Comparison of ENCODE assay signal across 8 mouse cellular contexts in genomic region chr11:79253542-79254390, GRCm38 (mm10). TPM values are rescaled to one million over a fixed set of nuclear protein-coding genes. Genes with fewer than 3 reads are reported as not detected.
DNase-seq lines count a peak whose midpoint lies in the region; ATAC-seq and TF ChIP-seq lines count a peak whose summit lies in the region.

No protein-coding gene starts in this region.

- peak overlapping the region; percentile 99 for H3K4me3 ChIP-seq in C2C12 (ENCODE audit: insufficient read depth, poor library complexity, severe bottlenecking)
- H3K4me3 ChIP-seq in embryonic facial prominence, embryonic 13.5 days = peak overlapping the region; percentile 91
- H3K4me3 ChIP-seq in heart, embryonic 10.5 days = peak overlapping the region; percentile 97
- H3K4me3 ChIP-seq in kidney, embryonic 14.5 days (ENCODE audit: low read length) = peak overlapping the region; percentile 98
- peak overlapping the region; percentile 81 to 95 for H3K4me3 ChIP-seq in liver, embryonic 14.5 days (ENCODE audit: insufficient read depth in 1 of 2, low read depth in 2 of 2, low read length in 2 of 2)
- H3K4me3 ChIP-seq in myocyte = peak overlapping the region; percentile 96
- peak overlapping the region; percentile 81 for H3K4me3 ChIP-seq in thymus, adult 2 months (ENCODE audit: control insufficient read depth, insufficient read depth, low read length)

- H3K79me3 ChIP-seq in C2C12 (ENCODE audit: low read depth) = peaks cover 52% of the 10 kb centered on the region

- peaks cover 58% of the 10 kb centered on the region for H3K79me2 ChIP-seq in C2C12 (ENCODE audit: control insufficient read depth, insufficient read depth)
- H3K79me2 ChIP-seq in myocyte (ENCODE audit: control insufficient read depth, insufficient read depth) = peaks cover 55% of the 10 kb centered on the region

- TF ChIP-seq CTCF in C2C12 (IDR thresholded peaks at IDR 0.05; ENCODE audit: control insufficient read depth, insufficient read depth, insufficient read length) = no peak
- TF ChIP-seq CTCF in liver, embryonic 14.5 days (IDR thresholded peaks at IDR 0.05; ENCODE audit: low read depth) = no peak
- TF ChIP-seq CTCF in thymus, adult 2 months (IDR thresholded peaks at IDR 0.05; ENCODE audit: borderline replicate concordance, control insufficient read depth, extremely low read depth, insufficient read depth, low read length, poor library complexity) = no peak

- no peaks in the 10 kb centered on the region for H3K9me3 ChIP-seq in embryonic facial prominence, embryonic 13.5 days
- no peaks in the 10 kb centered on the region for H3K9me3 ChIP-seq in heart, embryonic 10.5 days
- no peaks in the 10 kb centered on the region for H3K9me3 ChIP-seq in kidney, embryonic 14.5 days (ENCODE audit: control insufficient read depth, low read length)
- no peaks in the 10 kb centered on the region for H3K9me3 ChIP-seq in liver, embryonic 14.5 days (ENCODE audit: control insufficient read depth, low read length)

- H3K27me3 ChIP-seq in C2C12 (ENCODE audit: control insufficient read depth, insufficient read depth, insufficient read length) = no peaks in the 10 kb centered on the region
- H3K27me3 ChIP-seq in embryonic facial prominence, embryonic 13.5 days = no peaks in the 10 kb centered on the region
- H3K27me3 ChIP-seq in heart, embryonic 10.5 days (ENCODE audit: insufficient read depth, poor library complexity, severe bottlenecking) = no peaks in the 10 kb centered on the region
- no peaks in the 10 kb centered on the region for H3K27me3 ChIP-seq in kidney, embryonic 14.5 days (ENCODE audit: control insufficient read depth, insufficient read depth, low read length)
- H3K27me3 ChIP-seq in liver, embryonic 14.5 days (ENCODE audit: control insufficient read depth, insufficient read depth, low read length) = no peaks in the 10 kb centered on the region
- no peaks in the 10 kb centered on the region for H3K27me3 ChIP-seq in myocyte (ENCODE audit: control insufficient read depth, insufficient read depth, insufficient read length)
- H3K27me3 ChIP-seq in thymus, adult 2 months (ENCODE audit: control insufficient read depth, insufficient read depth, low read length) = no peaks in the 10 kb centered on the region

- H3K4me2 ChIP-seq in embryonic facial prominence, embryonic 13.5 days = peak overlapping the region; percentile 90
- peak overlapping the region; percentile 60 for H3K4me2 ChIP-seq in kidney, embryonic 14.5 days (replicated peaks; ENCODE audit: low read depth, low read length)
- peak overlapping the region; percentile 97 for H3K4me2 ChIP-seq in liver, embryonic 14.5 days (ENCODE audit: low read depth)
- H3K4me2 ChIP-seq in myocyte (ENCODE audit: low read depth) = peak overlapping the region; percentile 93

- H3K36me3 ChIP-seq in C2C12 (ENCODE audit: control insufficient read depth, insufficient read depth) (peaks cover 36% of the 10 kb centered on the region), myocyte (ENCODE audit: control insufficient read depth, insufficient read depth) (peaks cover 28% of the 10 kb centered on the region)
- H3K36me3 ChIP-seq in embryonic facial prominence, embryonic 13.5 days = peaks cover 25% of the 10 kb centered on the region
- H3K36me3 ChIP-seq in heart, embryonic 10.5 days = peaks cover 28% of the 10 kb centered on the region
- peaks cover 33% of the 10 kb centered on the region for H3K36me3 ChIP-seq in kidney, embryonic 14.5 days (ENCODE audit: control insufficient read depth, insufficient read depth, low read length)
- H3K36me3 ChIP-seq in liver, embryonic 14.5 days (replicated peaks; ENCODE audit: control insufficient read depth, insufficient read depth, low read depth) = peaks cover 18% of the 10 kb centered on the region
- peaks cover 14% of the 10 kb centered on the region for H3K36me3 ChIP-seq in thymus, adult 2 months (ENCODE audit: control insufficient read depth, insufficient read depth, low read length)

- peak; percentile 67 for DNase-seq in adrenal gland, postnatal 10 days
- peak; percentile 87 for DNase-seq in heart, embryonic 10.5 days (ENCODE audit: low spot score)
- peak in 2 of 3 experiments; percentile 25 to 49 for DNase-seq in liver, embryonic 14.5 days (ENCODE audit: low read depth in 3 of 3, low spot score in 3 of 3)
- DNase-seq in thymus, adult 2 months = peak; percentile 55

- TF ChIP-seq POLR2A in myocyte (IDR thresholded peaks at IDR 0.05; ENCODE audit: insufficient read length, low read depth) = peak; percentile 26
- no peak for TF ChIP-seq POLR2A in thymus, adult 2 months (IDR thresholded peaks at IDR 0.05; ENCODE audit: control insufficient read depth, extremely low read depth, insufficient read depth, low read length, poor library complexity)

- peak; percentile 60; the same call in 1 of the 2 replicates for ATAC-seq in embryonic facial prominence, embryonic 13.5 days (ENCODE audit: insufficient number of reproducible peaks, insufficient read depth, low FRiP score, low TSS enrichment, low read depth)
- peak; percentile 29 for ATAC-seq in kidney, embryonic 14.5 days (ENCODE audit: low FRiP score, low TSS enrichment)
- ATAC-seq in liver, embryonic 14.5 days (ENCODE audit: insufficient read depth) = peak; percentile 76

- WGBS in embryonic facial prominence, embryonic 13.5 days = 1% methylated on average over 49 of the region's 49 CpGs
- 1% methylated on average over 49 of the region's 49 CpGs for WGBS in heart, embryonic 10.5 days
- WGBS in kidney, embryonic 14.5 days = under 1% methylated on average over 49 of the region's 49 CpGs
- 1% methylated on average over 46 of the region's 49 CpGs for WGBS in liver, embryonic 14.5 days (ENCODE audit: insufficient replicate concordance)
- WGBS in thymus, adult 2 months = 2% methylated on average over 49 of the region's 49 CpGs

- H3ac ChIP-seq in C2C12 (ENCODE audit: control insufficient read depth, insufficient read length, low read depth) = peak overlapping the region; percentile 95
- peak overlapping the region; percentile 90 for H3ac ChIP-seq in myocyte (ENCODE audit: control insufficient read depth, insufficient read length)

- peaks cover 24% of the 10 kb centered on the region for H3K4me1 ChIP-seq in embryonic facial prominence, embryonic 13.5 days
- H3K4me1 ChIP-seq in heart, embryonic 10.5 days = peaks cover 11% of the 10 kb centered on the region
- peaks cover 10% of the 10 kb centered on the region; the same call in 1 of the 2 replicates for H3K4me1 ChIP-seq in kidney, embryonic 14.5 days (ENCODE audit: control insufficient read depth, insufficient read depth, low read length)
- H3K4me1 ChIP-seq in liver, embryonic 14.5 days (replicated peaks; ENCODE audit: control insufficient read depth in 2 of 2, insufficient read depth in 2 of 2, low read length in 1 of 2) = peaks cover 21% of the 10 kb centered on the region in 2 experiments
- H3K4me1 ChIP-seq in thymus, adult 2 months (replicated peaks; ENCODE audit: control insufficient read depth, insufficient read depth, low read length) = peaks cover 5% of the 10 kb centered on the region

- TF ChIP-seq EP300 in liver, embryonic 14.5 days (IDR thresholded peaks at IDR 0.05; ENCODE audit: low read depth) = no peak

- H3K9ac ChIP-seq in embryonic facial prominence, embryonic 13.5 days = peak overlapping the region; percentile 97
- peak overlapping the region; percentile 99 for H3K9ac ChIP-seq in kidney, embryonic 14.5 days (ENCODE audit: low read depth, low read length)
- peak overlapping the region; percentile 97 for H3K9ac ChIP-seq in liver, embryonic 14.5 days (replicated peaks)

- peak overlapping the region; percentile 95 for H3K27ac ChIP-seq in embryonic facial prominence, embryonic 13.5 days
- H3K27ac ChIP-seq in heart, embryonic 10.5 days = peak overlapping the region; percentile 98
- H3K27ac ChIP-seq in kidney, embryonic 14.5 days (ENCODE audit: low read depth, low read length) = peak overlapping the region; percentile 96
- H3K27ac ChIP-seq in liver, embryonic 14.5 days = peak overlapping the region; percentile 73
- H3K27ac ChIP-seq in thymus, adult 2 months (ENCODE audit: control insufficient read depth, insufficient read depth, low read length) = peak overlapping the region; percentile 65

TF ChIP-seq in C2C12, 6 proteins besides CTCF, POLR2A, EP300 and RAD21 (continues in another document):
- TF ChIP-seq FOSL1 (IDR thresholded peaks at IDR 0.05; ENCODE audit: insufficient read depth, low read length, poor library complexity, severe bottlenecking) = no peak
- TF ChIP-seq CEBPB (IDR thresholded peaks at IDR 0.05; ENCODE audit: low read depth) = no peak
- no peak for TF ChIP-seq MYOG (IDR thresholded peaks at IDR 0.05; ENCODE audit: control insufficient read depth, extremely low read depth, insufficient read length)
- TF ChIP-seq MYOD1 (IDR thresholded peaks at IDR 0.05; ENCODE audit: control insufficient read depth, insufficient read length, low read depth) = no peak

TF ChIP-seq in myocyte, 11 proteins besides CTCF, POLR2A, EP300 and RAD21 (continues in another document):
- TF ChIP-seq MYOD1 (IDR thresholded peaks at IDR 0.05; ENCODE audit: control insufficient read depth in 1 of 3, insufficient read length in 2 of 3, low read depth in 2 of 3) (no peak), CEBPB (IDR thresholded peaks at IDR 0.05; ENCODE audit: insufficient read depth, poor library complexity, severe bottlenecking) (no peak), TCF12 (IDR thresholded peaks at IDR 0.05; ENCODE audit: insufficient read depth, poor library complexity, severe bottlenecking) (no peak)

RNA-seq across cellular contexts. Expression of gene Wsb1, which starts 0.7 kb away (rescaled TPM):
- polyA plus RNA-seq in C2C12 (2012; fragmentation: generic; extraction: Trizol) = 38.5 TPM
- total RNA-seq in adrenal gland, postnatal 10 days (2021) = 10 to 100 TPM; 50.3 to 68.1 TPM
- 339 and 403 TPM in 2 replicates for polyA plus RNA-seq in embryonic facial prominence, embryonic 13.5 days (2015; fragmentation: Nextera tagmentation; extraction: Ambion mirVana)
- polyA plus RNA-seq in heart, embryonic 10.5 days (2016; fragmentation: Nextera tagmentation; extraction: Ambion mirVana) = 169 and 203 TPM in 2 replicates
- polyA plus RNA-seq in kidney, embryonic 14.5 days (2014; fragmentation: Nextera tagmentation; extraction: Ambion mirVana) = 241 and 403 TPM in 2 replicates
- 21.7 and 29.4 TPM in 2 replicates for polyA plus RNA-seq in liver, embryonic 14.5 days (2012; rRNA removed)
- polyA plus RNA-seq in liver, embryonic 14.5 days (2014; fragmentation: Nextera tagmentation; extraction: Ambion mirVana) = 30.2 and 31.5 TPM in 2 replicates
- polyA plus RNA-seq in myocyte (2012; fragmentation: generic; extraction: Trizol) = 35.1 TPM
- polyA plus RNA-seq in thymus, adult 2 months (2012; rRNA removed) = 87.5 and 102 TPM in 2 replicates

RNA-seq across cellular contexts. Expression of gene Gm9964, which starts 42.9 kb away (rescaled TPM):
- polyA plus RNA-seq in C2C12 (2012; fragmentation: generic; extraction: Trizol) (not detected), myocyte (2012; fragmentation: generic; extraction: Trizol) (not detected)
- total RNA-seq in adrenal gland, postnatal 10 days (2021) = not detected
- not detected in 2 replicates for polyA plus RNA-seq in embryonic facial prominence, embryonic 13.5 days (2015; fragmentation: Nextera tagmentation; extraction: Ambion mirVana)
- polyA plus RNA-seq in heart, embryonic 10.5 days (2016; fragmentation: Nextera tagmentation; extraction: Ambion mirVana) = 0.21 TPM in 1 of 2 replicates, not detected in the other
- polyA plus RNA-seq in kidney, embryonic 14.5 days (2014; fragmentation: Nextera tagmentation; extraction: Ambion mirVana) = not detected in 2 replicates
- polyA plus RNA-seq in liver, embryonic 14.5 days (2012; rRNA removed) = not detected in 2 replicates
- not detected in 2 replicates for polyA plus RNA-seq in liver, embryonic 14.5 days (2014; fragmentation: Nextera tagmentation; extraction: Ambion mirVana)
- not detected in 2 replicates for polyA plus RNA-seq in thymus, adult 2 months (2012; rRNA removed)

Comparison
In these comparisons a context has a peak if more than half of its experiments do, and no peak if none do; other contexts are left out.
1. Peak in every context shown above with its lines: DNase-seq, ATAC-seq, H3K4me3 ChIP-seq and H3K27ac ChIP-seq.
2. DNase-seq: peak in every context shown above with its lines; median percentile 87 in heart, embryonic 10.5 days; 67 in adrenal gland, postnatal 10 days; 55 in thymus, adult 2 months; 37 in liver, embryonic 14.5 days.